Mouse (Mus musculus): ENCODE measurements at regions not wholly inside any gene's neighbourhood (a gene's known extent, or its start where the extent isn't known, plus 50 kb on each side); places are given as distances from the start of the nearest gene placed in this dataset.

GRCm38 (mm10) chr5:43136142-43136541 lies 96.8 kb upstream of the Cpeb2 start:
- no peak for DNase-seq (ENCODE audit: low spot score)

- DNase-seq (ENCODE audit: low spot score), result no peak
Observed at GRCm38 (mm10) chr5:43137777-43138176, 95.2 kb upstream of the Cpeb2 start.

GRCm38 (mm10) chr5:43138931-43139486 lies 94.0 kb upstream of the Cpeb2 start:
- no peak for DNase-seq (ENCODE audit: low spot score)

- no peak for DNase-seq (ENCODE audit: low spot score)
Observed at GRCm38 (mm10) chr5:43139813-43140212, 93.2 kb upstream of the Cpeb2 start.

GRCm38 (mm10) chr5:43145939-43146338 lies 87.0 kb upstream of the Cpeb2 start:
- no peak for DNase-seq (ENCODE audit: low spot score)

GRCm38 (mm10) chr5:43146928-43147327 lies 86.0 kb upstream of the Cpeb2 start:
- no peak for DNase-seq (ENCODE audit: low spot score)

DNA sequence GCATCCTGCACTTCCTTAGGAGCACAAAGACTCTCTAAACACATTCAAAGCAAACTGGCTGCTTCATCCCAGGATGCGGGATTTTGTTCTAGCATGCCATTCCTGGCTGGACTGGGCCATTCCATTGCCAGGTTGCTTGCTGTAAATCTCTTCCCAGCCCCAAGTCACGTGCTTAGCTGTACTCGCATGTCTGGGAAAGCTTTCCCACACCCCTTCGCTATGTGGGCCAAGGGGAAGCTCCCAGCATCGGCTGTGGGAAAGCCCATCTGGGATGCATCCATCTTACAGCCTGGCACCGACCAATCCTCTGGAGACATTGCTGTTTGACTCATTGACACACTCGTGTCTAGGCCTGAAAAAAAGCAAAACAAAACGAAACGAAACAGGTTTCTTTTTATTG lies 84.5 kb upstream of the Cpeb2 start:
- no peak for DNase-seq (ENCODE audit: low spot score)

- DNase-seq (ENCODE audit: low spot score), result no peak
Observed at GRCm38 (mm10) chr5:43149559-43149958, 83.4 kb upstream of the Cpeb2 start.

DNA sequence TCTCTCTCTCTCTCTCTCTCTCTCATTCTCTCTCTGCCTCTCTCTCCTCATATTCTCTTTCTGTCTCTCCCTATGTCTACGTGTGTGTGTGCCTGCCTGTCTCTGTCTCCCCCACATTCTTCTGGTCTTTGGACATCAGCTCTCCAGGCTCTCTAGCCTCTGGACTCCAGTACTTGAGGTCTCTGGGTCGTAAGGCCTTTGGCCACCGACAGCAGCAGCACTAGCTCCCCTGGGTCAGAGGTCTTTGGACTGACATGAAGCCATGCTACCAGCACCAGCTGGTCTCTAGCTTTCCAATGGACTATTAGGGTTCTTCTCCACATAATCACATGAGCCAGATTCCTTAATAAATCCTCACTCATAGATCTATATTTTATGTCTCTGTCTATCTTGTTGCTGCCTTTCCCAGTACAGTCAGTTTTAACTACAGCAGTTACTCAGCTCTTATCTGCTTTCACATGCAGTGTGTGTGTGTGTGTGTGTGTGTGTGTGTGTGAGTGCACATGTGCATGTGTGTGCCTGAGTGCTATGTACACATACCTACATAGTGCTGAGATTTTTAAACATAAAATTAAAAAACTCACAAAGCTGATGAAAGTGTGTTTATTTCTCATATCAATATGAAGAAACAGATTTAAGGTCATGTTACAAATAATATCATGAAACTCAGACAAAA lies 81.7 kb upstream of the Cpeb2 start:
- DNase-seq (ENCODE audit: low spot score), result no peak

DNA sequence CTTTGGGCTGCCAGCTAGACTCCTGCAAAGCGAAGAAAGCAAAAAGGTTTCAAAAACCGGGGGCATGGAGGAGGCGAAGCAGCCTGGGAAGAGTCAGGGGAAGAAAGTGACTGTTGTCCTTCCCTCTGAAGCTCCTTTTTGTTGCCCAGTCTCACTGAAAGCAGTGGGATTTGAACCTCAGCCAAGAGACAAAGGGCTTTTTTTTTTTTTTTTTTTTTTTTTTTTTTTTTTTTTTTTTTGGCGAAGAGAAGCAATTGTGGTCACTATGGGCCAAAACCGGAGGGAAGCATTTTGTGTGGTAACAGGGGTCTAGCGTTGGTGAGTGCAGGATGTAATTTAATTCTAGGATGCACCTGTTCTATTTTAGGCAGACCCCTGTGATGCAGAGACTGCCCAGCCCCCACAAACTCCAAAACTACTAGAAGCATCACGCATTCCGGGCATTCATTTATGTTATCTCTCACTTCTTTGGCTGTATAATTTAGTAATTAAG lies 80.8 kb upstream of the Cpeb2 start:
- no peak for DNase-seq (ENCODE audit: low spot score)

- no peak for DNase-seq (ENCODE audit: low spot score)
Observed at GRCm38 (mm10) chr5:43152881-43153280, 80.1 kb upstream of the Cpeb2 start.

GRCm38 (mm10) chr5:43156771-43157170 lies 76.2 kb upstream of the Cpeb2 start:
- no peak for DNase-seq (ENCODE audit: low spot score)

- DNase-seq (ENCODE audit: low spot score), result no peak
Observed at GRCm38 (mm10) chr5:43160140-43160539, 72.8 kb upstream of the Cpeb2 start.

DNA sequence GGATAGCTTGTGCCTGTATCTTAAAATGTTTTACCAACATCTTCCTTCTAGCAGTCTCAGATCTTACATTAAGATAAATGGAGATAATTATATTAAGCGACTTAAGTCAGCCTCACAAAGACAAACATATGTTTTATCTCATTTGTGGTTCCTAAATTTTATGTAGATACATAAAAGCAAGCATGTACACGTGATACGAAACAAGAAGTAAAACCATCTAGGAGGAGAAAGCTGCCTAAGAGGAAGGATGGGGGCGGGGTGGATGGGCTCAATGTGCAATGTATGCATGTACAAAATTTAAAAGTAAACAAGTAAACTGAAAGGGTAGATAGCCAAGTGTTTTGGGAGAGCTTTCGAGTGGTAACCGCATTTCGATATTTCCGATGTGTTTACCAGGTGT lies 51.5 kb upstream of the Cpeb2 start:
- no peak for DNase-seq (ENCODE audit: low spot score)
